Mouse (Mus musculus) embryonic fibroblast, embryonic 13.5 days (primary cell): Measurements from ENCODE around the gene Aunip.

Experiments
- CTCF ChIP-seq: IDR thresholded peaks from 2 replicates; pipeline ENCODE4 v1.5.1; 2011; ENCODE audit warnings: mild to moderate bottlenecking, control low read depth, low read length, moderate library complexity, borderline replicate concordance; ENCODE audit not compliant: insufficient read depth
- POLR2A ChIP-seq: IDR thresholded peaks from 2 replicates; pipeline ENCODE4 v1.6.1; 2011; ENCODE audit warnings: low read depth, mild to moderate bottlenecking, control low read depth, low read length, moderate library complexity

DNA sequence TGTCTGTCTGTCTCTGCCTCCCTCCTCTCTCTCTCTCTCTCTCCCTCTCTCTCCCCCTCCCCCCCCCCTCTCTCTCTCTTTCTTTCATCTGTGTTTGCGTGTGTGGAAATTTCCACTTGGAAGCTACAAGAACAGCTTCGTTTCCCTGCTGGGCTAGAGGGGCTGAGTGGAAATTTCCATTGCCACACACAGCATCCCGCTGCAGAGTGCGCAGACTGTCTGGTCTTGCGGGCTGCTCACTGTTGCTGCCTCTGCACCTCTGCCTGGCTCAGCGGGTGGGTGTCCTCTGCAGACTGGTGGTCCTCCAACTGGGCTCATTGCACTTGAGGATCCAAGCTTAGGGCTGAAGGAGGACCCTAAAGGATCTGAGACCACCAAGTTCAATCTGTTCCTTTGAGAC, 27.1 kb upstream of the Aunip start:
- no peak for TF ChIP-seq POLR2A
- no peak for TF ChIP-seq CTCF
